Mouse (Mus musculus) cerebellum, adult 11-12 months (tissue): ENCODE measurements around the gene Gm10762.
"Not testable (repeated sequence)": the region's sequence is repeated elsewhere in the genome, so short reads cannot be mapped to it uniquely, and the experiment has no call there.

Experiments used
- DNase-seq: peaks from one replicate; pipeline ENCODE4 v3.0.0; 2022

Gm10762 gene

GRCm38 (mm10) chr2:128967661-128968441 lies at the start of gene Gm10762:
Gene Gm10762, minus strand, starts transcription at chr2:128967725.
- peak; percentile 84 for DNase-seq

- not testable (repeated sequence) for DNase-seq
Measured at GRCm38 (mm10) chr2:129008867-129009266, 41.3 kb upstream of the Gm10762 start.

GRCm38 (mm10) chr2:129006194-129006749 lies 38.7 kb upstream of the Gm10762 start:
- DNase-seq = no peak

- no peak for DNase-seq
Measured at GRCm38 (mm10) chr2:129004872-129005271, 37.3 kb upstream of the Gm10762 start.

- peak; percentile 26 for DNase-seq
Measured at GRCm38 (mm10) chr2:128984746-128985145, 17.2 kb upstream of the Gm10762 start.

- no peak for DNase-seq
Measured at GRCm38 (mm10) chr2:128975572-128975971, 8.0 kb upstream of the Gm10762 start.

GRCm38 (mm10) chr2:128972301-128972700 lies 4.8 kb upstream of the Gm10762 start:
- no peak for DNase-seq

GRCm38 (mm10) chr2:128968475-128969083 lies 1.1 kb upstream of the Gm10762 start:
- no peak for DNase-seq

- DNase-seq = peak; percentile 99
Measured at GRCm38 (mm10) chr2:128966641-128967580, 614 bp downstream of the Gm10762 start, which contains the start of gene Zc3h6. Gene Zc3h6, plus strand, starts transcription at chr2:128967402.

GRCm38 (mm10) chr2:128966236-128966635 lies 1.3 kb downstream of the Gm10762 start:
- DNase-seq = no peak

- no peak for DNase-seq
Measured at GRCm38 (mm10) chr2:128965505-128966105, 1.9 kb downstream of the Gm10762 start.

GRCm38 (mm10) chr2:128954186-128954585 lies 13.3 kb downstream of the Gm10762 start:
- no peak for DNase-seq

GRCm38 (mm10) chr2:128947962-128948588 lies 19.4 kb downstream of the Gm10762 start:
- no peak for DNase-seq

- peak; percentile 97 for DNase-seq
Measured at GRCm38 (mm10) chr2:128943538-128944528, 23.7 kb downstream of the Gm10762 start, which contains the start of gene Zc3h8. Gene Zc3h8, minus strand, starts transcription at chr2:128944077.

- DNase-seq = no peak
Measured at GRCm38 (mm10) chr2:128936256-128936655, 31.3 kb downstream of the Gm10762 start.

GRCm38 (mm10) chr2:128930704-128931103 lies 36.8 kb downstream of the Gm10762 start:
- DNase-seq = no peak

GRCm38 (mm10) chr2:128928446-128928845 lies 39.1 kb downstream of the Gm10762 start:
- no peak for DNase-seq

GRCm38 (mm10) chr2:128924799-128925198 lies 42.7 kb downstream of the Gm10762 start:
- no peak for DNase-seq
